Comparison of ENCODE assay signal across 11 mouse cellular contexts in the genomic region with DNA sequence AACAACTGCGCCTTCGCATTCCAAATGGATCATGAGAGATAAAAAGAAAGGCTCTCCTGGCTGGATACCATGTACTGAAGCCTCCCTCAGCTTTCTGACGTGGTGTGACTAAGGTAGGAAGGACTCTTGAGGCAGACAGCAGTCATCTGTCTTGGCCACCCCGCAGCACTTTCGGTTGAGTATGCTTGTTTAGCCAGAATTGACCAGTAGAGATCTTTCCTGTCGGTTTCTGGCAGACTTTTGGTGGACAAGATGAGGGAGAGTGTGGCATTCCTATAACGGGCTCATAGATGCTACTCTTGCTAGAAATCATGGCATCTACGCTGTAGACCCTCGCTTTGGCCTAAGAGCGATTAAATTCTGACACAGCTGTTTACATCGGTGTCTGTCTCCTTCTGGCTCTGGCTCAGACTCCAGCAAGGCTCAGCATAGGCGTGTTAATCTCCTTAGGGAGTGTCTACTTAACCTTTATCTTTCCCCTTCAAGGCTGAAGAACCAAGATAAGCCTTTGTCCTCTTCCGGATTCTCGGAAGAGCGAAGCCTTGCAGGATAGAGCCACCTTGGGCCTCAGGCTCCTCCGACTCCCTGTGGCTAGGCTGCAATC.
A peak's percentile ranks its signal among the peaks of the same experiment; 100 is the strongest.
DNase-seq lines count a peak whose midpoint lies in the region; ATAC-seq and TF ChIP-seq lines count a peak whose summit lies in the region.
"Had no signal": no experiment of that assay in that cellular context is flagged by ENCODE, and none has a peak within 500 bp of the region (broad histone marks: within the 10 kb centered on the region; RNA-seq: fewer than 3 reads in every experiment).

No protein-coding gene starts in this region.

- peaks cover 36% of the 10 kb centered on the region for H3K4me1 ChIP-seq in kidney, embryonic 14.5 days (ENCODE audit: control insufficient read depth, insufficient read depth, low read length)
- H3K4me1 ChIP-seq in lung, postnatal 0 days (ENCODE audit: insufficient read depth, low read depth, low read length): peaks cover 13% of the 10 kb centered on the region; the same call in 1 of the 2 replicates
- peaks cover 55% of the 10 kb centered on the region for H3K4me1 ChIP-seq in hindbrain, embryonic 10.5 days (replicated peaks)

- H3K4me2 ChIP-seq in kidney, embryonic 14.5 days (replicated peaks; ENCODE audit: low read depth, low read length): no peak overlapping the region
- H3K4me2 ChIP-seq in lung, postnatal 0 days (replicated peaks; ENCODE audit: low read depth, low read length): peak overlapping the region; percentile 40
- H3K4me2 ChIP-seq: neural tube, embryonic 13.5 days had no signal

- WGBS in kidney, embryonic 14.5 days: 65% methylated on average over 16 of the region's 16 CpGs
- 20% methylated on average over 16 of the region's 16 CpGs for WGBS in lung, postnatal 0 days
- WGBS in hindbrain, embryonic 10.5 days: 66% methylated on average over 16 of the region's 16 CpGs

- no peak overlapping the region for H3K9ac ChIP-seq in kidney, embryonic 14.5 days (ENCODE audit: low read depth, low read length)
- no peak overlapping the region for H3K9ac ChIP-seq in lung, postnatal 0 days (replicated peaks; ENCODE audit: low read depth)
- H3K9ac ChIP-seq: neural tube, embryonic 13.5 days had no signal

- TF ChIP-seq CTCF in lung, postnatal 0 days (IDR thresholded peaks at IDR 0.05): no peak

- H3K36me3 ChIP-seq in kidney, embryonic 14.5 days (ENCODE audit: control insufficient read depth, insufficient read depth, low read length): no peaks in the 10 kb centered on the region
- no peaks in the 10 kb centered on the region for H3K36me3 ChIP-seq in lung, postnatal 0 days (ENCODE audit: insufficient read depth, low read length)
- no peaks in the 10 kb centered on the region for H3K36me3 ChIP-seq in hindbrain, embryonic 10.5 days
- H3K36me3 ChIP-seq: neural tube, embryonic 13.5 days had no signal

- DNase-seq in kidney, postnatal 10 days: no peak
- peak; percentile 87 for DNase-seq in ZHBTc4 (ENCODE audit: low read depth, low spot score)
- DNase-seq in heart, postnatal 10 days: peak; percentile 35 to 37
- DNase-seq in lung, postnatal 0 days (ENCODE audit: low spot score): peak; percentile 62
- no peak for DNase-seq in cerebellum, adult 11 months
- no peak for DNase-seq in hindbrain, embryonic 10.5 days (ENCODE audit: low spot score)
- no peak for DNase-seq in left cerebral cortex, postnatal 10 days (ENCODE audit: extremely low spot score in 1 of 2, low spot score in 2 of 2)
- DNase-seq: kidney, adult 11 months had no signal

- no peak overlapping the region for H3K4me3 ChIP-seq in kidney, embryonic 14.5 days (ENCODE audit: low read length)
- H3K4me3 ChIP-seq in lung, postnatal 0 days (ENCODE audit: low read depth, low read length): no peak overlapping the region; the same call in 1 of the 2 replicates
- H3K4me3 ChIP-seq in hindbrain, embryonic 10.5 days: no peak overlapping the region
- H3K4me3 ChIP-seq: neural tube, embryonic 13.5 days had no signal

- H3K27ac ChIP-seq in kidney, embryonic 14.5 days (ENCODE audit: low read depth, low read length): peak overlapping the region; percentile 24; the same call in 1 of the 2 replicates
- H3K27ac ChIP-seq in lung, postnatal 0 days (ENCODE audit: low read length): peak overlapping the region; percentile 38; the same call in 1 of the 2 replicates
- no peak overlapping the region for H3K27ac ChIP-seq in hindbrain, embryonic 10.5 days
- H3K27ac ChIP-seq: macrophage; neural tube, embryonic 13.5 days had no signal

- intact Hi-C loops in heart, postnatal 10 days (cut with DNase I): loop anchor here (5.0 kb wide), 2 partner anchors 84 to 139 kb away; no protein-coding TSS in a partner anchor
- intact Hi-C loops in left cerebral cortex, postnatal 10 days (cut with DNase I): no loop called here

- no peaks in the 10 kb centered on the region for H3K27me3 ChIP-seq in kidney, embryonic 14.5 days (ENCODE audit: control insufficient read depth, insufficient read depth, low read length)
- no peaks in the 10 kb centered on the region for H3K27me3 ChIP-seq in lung, postnatal 0 days (replicated peaks; ENCODE audit: insufficient read depth, low read length)
- peaks cover 21% of the 10 kb centered on the region; the same call in 1 of the 2 replicates for H3K27me3 ChIP-seq in hindbrain, embryonic 10.5 days (ENCODE audit: insufficient read depth, poor library complexity, severe bottlenecking)
- H3K27me3 ChIP-seq: neural tube, embryonic 13.5 days had no signal

- no peaks in the 10 kb centered on the region for H3K9me3 ChIP-seq in kidney, embryonic 14.5 days (ENCODE audit: control insufficient read depth, low read length)
- no peaks in the 10 kb centered on the region for H3K9me3 ChIP-seq in lung, postnatal 0 days (ENCODE audit: low read length)
- no peaks in the 10 kb centered on the region for H3K9me3 ChIP-seq in hindbrain, embryonic 10.5 days
- H3K9me3 ChIP-seq: neural tube, embryonic 13.5 days had no signal

- no peak for ATAC-seq in kidney, embryonic 14.5 days (ENCODE audit: low FRiP score, low TSS enrichment)
- peak; percentile 86 for ATAC-seq in lung, postnatal 0 days

- TF ChIP-seq EP300 in lung, postnatal 0 days (IDR thresholded peaks at IDR 0.05): peak; percentile 68

Comparison
In these comparisons a context has a peak if more than half of its experiments do, and no peak if none do; other contexts are left out.
1. DNase-seq: peak in ZHBTc4 (single experiment), heart, postnatal 10 days (2 of 2) and lung, postnatal 0 days (single experiment); none in kidney, postnatal 10 days (single experiment), cerebellum, adult 11 months (single experiment), hindbrain, embryonic 10.5 days (single experiment) and left cerebral cortex, postnatal 10 days (0 of 2).